Mouse (Mus musculus) splenic B cell, adult 2 months (primary cell): ENCODE results near the gene Zscan10.

Experiments used
- DNase-seq: peaks from one replicate; pipeline ENCODE4 v3.0.0-alpha.2; 2011; ENCODE audit warnings: low read depth, low spot score
- H3K27me3 ChIP-seq: 2 replicates; pipeline ENCODE4 v1.6.1; 2012; ENCODE audit warnings: mild to moderate bottlenecking, low read length, moderate library complexity, mixed read lengths; ENCODE audit not compliant: control insufficient read depth, poor library complexity, insufficient read depth, severe bottlenecking
- H3K36me3 ChIP-seq: 2 replicates; pipeline ENCODE4 v1.6.1; 2012; ENCODE audit warnings: mild to moderate bottlenecking, low read length, moderate library complexity, mixed read lengths; ENCODE audit not compliant: control insufficient read depth, poor library complexity, insufficient read depth, severe bottlenecking

Zscan10 gene

DNA sequence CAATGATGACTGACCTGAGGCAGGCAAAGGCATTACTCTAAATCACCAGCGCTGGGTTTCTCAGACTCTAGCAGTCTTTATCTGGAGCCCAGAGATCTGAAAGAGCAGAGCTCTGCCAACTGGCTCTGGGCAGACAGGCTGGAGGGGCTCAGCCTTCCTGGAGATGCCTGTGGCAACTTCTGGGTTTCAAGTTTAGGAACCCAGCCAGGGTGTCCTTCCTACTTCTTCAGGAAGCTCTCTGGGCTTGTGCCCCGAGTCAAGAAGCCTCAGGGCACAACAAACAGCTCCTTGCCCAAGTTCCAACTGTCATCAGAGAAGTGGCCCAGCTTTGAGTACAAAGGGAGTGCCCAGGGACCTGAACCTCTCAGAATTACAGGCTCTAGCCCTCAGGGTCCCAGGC, 53.8 kb downstream of the Zscan10 start:
- H3K27me3 ChIP-seq, result no peaks in the 10 kb centered on the region
- no peak for DNase-seq
- H3K36me3 ChIP-seq, result no peaks in the 10 kb centered on the region

DNA sequence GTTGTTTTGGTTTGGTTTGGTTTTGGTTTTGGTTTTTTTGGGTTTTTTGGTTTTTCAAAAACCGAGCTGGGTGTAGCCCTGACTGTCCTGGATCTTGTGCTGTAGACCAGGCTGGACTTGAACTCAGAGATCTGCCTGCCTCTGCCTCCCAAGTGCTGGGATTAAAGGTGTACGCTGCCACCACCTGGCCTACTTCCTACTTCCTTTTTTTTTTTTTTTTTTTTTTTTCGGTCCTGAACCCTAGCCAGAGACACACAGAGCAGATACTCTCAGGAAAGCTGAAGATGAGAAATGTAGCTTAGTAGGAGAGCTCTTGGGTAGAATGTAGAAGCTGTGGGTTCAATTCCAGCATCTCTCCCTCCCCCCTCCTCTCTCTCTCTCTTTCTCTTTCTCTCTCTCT, 57.8 kb downstream of the Zscan10 start:
- Histone ChIP-seq H3K27me3 (no peaks in the 10 kb centered on the region), H3K36me3 (no peaks in the 10 kb centered on the region)
- no peak for DNase-seq

DNA sequence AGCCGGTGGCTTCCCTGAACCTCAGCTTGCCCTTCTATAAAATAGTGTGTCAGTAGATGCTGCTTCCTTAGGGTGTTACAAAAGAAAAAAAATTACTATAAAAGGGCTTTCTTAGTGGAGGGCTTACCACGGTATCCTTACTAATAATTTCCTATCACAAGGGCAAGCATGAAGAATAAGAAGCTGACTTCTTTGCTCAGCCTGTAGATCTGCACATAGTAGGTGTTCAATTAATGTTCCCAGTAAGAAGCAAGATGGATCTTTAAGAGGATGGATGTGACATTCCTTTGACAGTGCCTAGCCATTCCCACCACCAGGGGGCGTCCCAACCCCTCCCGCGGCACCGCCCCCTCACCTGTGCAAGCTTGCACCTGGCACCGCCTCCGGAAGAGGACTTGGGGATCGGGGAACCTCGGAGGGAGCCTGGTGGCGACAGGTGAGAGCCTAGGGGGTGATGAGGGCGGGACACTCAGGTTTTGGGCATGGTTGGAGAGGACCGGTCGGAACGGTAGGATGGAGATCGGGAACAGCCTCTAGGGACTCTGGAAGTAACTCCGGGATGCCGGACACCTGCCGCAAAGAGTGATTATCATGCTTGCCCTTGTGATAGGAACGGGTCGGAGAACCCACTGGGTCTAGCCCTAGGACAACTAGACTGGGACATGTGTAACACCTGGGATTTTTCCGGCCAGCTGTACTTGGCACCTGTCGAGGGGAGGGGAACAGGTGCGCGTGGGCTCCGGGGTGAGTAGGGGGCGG, 59.6 kb downstream of the Zscan10 start, which contains the start of gene Bicdl2:
Gene Bicdl2, plus strand, starts transcription at position 390 of the 759 bp plus-strand sequence.
- peak; percentile 71 for DNase-seq
- Histone ChIP-seq H3K36me3 (no peaks in the 10 kb centered on the region), H3K27me3 (no peaks in the 10 kb centered on the region)
